Mouse (Mus musculus) heart, adult 2 months (tissue): ENCODE measurements at regions not wholly inside any gene's neighbourhood (a gene's known extent, or its start where the extent isn't known, plus 50 kb on each side); places are given as distances from the start of the nearest gene placed in this dataset.

ENCODE experiments used
- DNase-seq, 2 experiments: peaks; one replicate each; pipeline ENCODE4 v3.0.0; 2021
- H3K27ac ChIP-seq: fragments of 200-600 bp; 2 replicates; pipeline ENCODE4 v1.8.1; 2022
- H3K27me3 ChIP-seq: fragments of 200-500 bp; 2 replicates; pipeline ENCODE4 v1.6.1; 2012; ENCODE audit warnings: mild to moderate bottlenecking, low read length, inconsistent platforms, mixed read lengths; ENCODE audit not compliant: control insufficient read depth, insufficient read depth
- H3K36me3 ChIP-seq: fragments of 200-500 bp; 2 replicates; pipeline ENCODE4 v1.6.1; 2012; ENCODE audit warnings: low read length, inconsistent platforms; ENCODE audit not compliant: control insufficient read depth, insufficient read depth
- H3K4me1 ChIP-seq: fragments of 200-500 bp; 2 replicates; pipeline ENCODE4 v1.6.1; 2011; ENCODE audit warnings: low read length; ENCODE audit not compliant: control insufficient read depth, insufficient read depth
- H3K4me3 ChIP-seq: fragments of 200-600 bp; 2 replicates; pipeline ENCODE4 v1.8.1; 2022
- H3K79me2 ChIP-seq: fragments of 200-500 bp; replicated peaks from 2 replicates; pipeline ENCODE4 v1.6.1; 2012; ENCODE audit warnings: mild to moderate bottlenecking, inconsistent platforms, low read length, moderate library complexity, mixed read lengths; ENCODE audit not compliant: control insufficient read depth, insufficient read depth
- H3K9ac ChIP-seq: fragments of 200-500 bp; 2 replicates; pipeline ENCODE4 v1.6.1; 2012; ENCODE audit warnings: low read depth, mild to moderate bottlenecking, control low read depth, inconsistent platforms, low read length, mixed read lengths
- CTCF ChIP-seq: fragments of 200-600 bp; IDR thresholded peaks from 2 replicates; pipeline ENCODE4 v1.8.1; 2022; ENCODE audit warnings: antibody characterized with exemption, mild to moderate bottlenecking, moderate library complexity
- EP300 ChIP-seq: fragments of 200-500 bp; IDR thresholded peaks from 2 replicates; pipeline ENCODE4 v1.6.1; 2011; ENCODE audit warnings: low read depth, low read length, control low read depth; ENCODE audit not compliant: insufficient read depth
- POLR2A ChIP-seq: fragments of 200-500 bp; IDR thresholded peaks from 2 replicates; pipeline ENCODE4 v1.6.1; 2011; ENCODE audit warnings: mild to moderate bottlenecking, low read depth, low read length, control low read depth; ENCODE audit not compliant: insufficient read depth
- WGBS: fragments of 180-500 bp; shearing (Covaris S2); methylation state at CpG from one replicate; pipeline ENCODE4 v1.1.7; 2018; 5-methylcytosine and 5-hydroxymethylcytosine counted together
- intact Hi-C: fragments of 180-260 bp; cut with DNase I; formaldehyde crosslinking; loops from one replicate; pipeline ENCODE4 v1.15.1; 2025

GRCm38 (mm10) chr13:84940936-84941335 is 248.3 kb upstream of the Ccnh start:
- Histone ChIP-seq H3K27me3 (no peaks in the 10 kb centered on the region), H3K4me1 (no peaks in the 10 kb centered on the region), H3K27ac (no peak overlapping the region), H3K4me3 (no peak overlapping the region), H3K36me3 (no peaks in the 10 kb centered on the region), H3K79me2 (no peaks in the 10 kb centered on the region), H3K9ac (no peak overlapping the region)
- intact Hi-C loops, result no loop called here
- TF ChIP-seq EP300 (no peak), POLR2A (no peak), CTCF (no peak)
- DNase-seq, result no peak
- 100% methylated on average over 1 of the region's 1 CpGs for WGBS

- H3K4me1 ChIP-seq, result no peaks in the 10 kb centered on the region
- H3K27me3 ChIP-seq, result no peaks in the 10 kb centered on the region
- TF ChIP-seq POLR2A (no peak), EP300 (no peak), CTCF (peak; percentile 12; the same call in 1 of the 2 replicates)
- H3K4me3 ChIP-seq, result no peak overlapping the region
- intact Hi-C loops, result no loop called here
- H3K9ac ChIP-seq, result no peak overlapping the region
- no peaks in the 10 kb centered on the region for H3K79me2 ChIP-seq
- no peaks in the 10 kb centered on the region for H3K36me3 ChIP-seq
- DNase-seq, result no peak
- no peak overlapping the region for H3K27ac ChIP-seq
- 39% methylated on average over 1 of the region's 1 CpGs for WGBS
These were observed 238.3 kb upstream of the Ccnh start for GRCm38 (mm10) chr13:84950873-84951272.

- Histone ChIP-seq H3K4me3 (no peak overlapping the region), H3K36me3 (no peaks in the 10 kb centered on the region), H3K27ac (no peak overlapping the region), H3K9ac (no peak overlapping the region), H3K27me3 (no peaks in the 10 kb centered on the region), H3K79me2 (no peaks in the 10 kb centered on the region), H3K4me1 (no peaks in the 10 kb centered on the region)
- TF ChIP-seq POLR2A (no peak), EP300 (no peak), CTCF (no peak)
- 71% methylated on average over 2 of the region's 2 CpGs for WGBS
- no peak for DNase-seq
- intact Hi-C loops, result no loop called here
These were observed 236.0 kb upstream of the Ccnh start for GRCm38 (mm10) chr13:84953161-84953560.

GRCm38 (mm10) chr13:84953760-84954159 is 235.4 kb upstream of the Ccnh start:
- H3K36me3 ChIP-seq, result no peaks in the 10 kb centered on the region
- intact Hi-C loops, result no loop called here
- TF ChIP-seq POLR2A, result no peak
- TF ChIP-seq CTCF, result no peak
- TF ChIP-seq EP300, result no peak
- no peaks in the 10 kb centered on the region for H3K4me1 ChIP-seq
- no peaks in the 10 kb centered on the region for H3K79me2 ChIP-seq
- no peak for DNase-seq
- no peak overlapping the region for H3K4me3 ChIP-seq
- H3K9ac ChIP-seq, result no peak overlapping the region
- no peaks in the 10 kb centered on the region for H3K27me3 ChIP-seq
- WGBS, result 44% methylated on average over 1 of the region's 1 CpGs
- no peak overlapping the region for H3K27ac ChIP-seq

- intact Hi-C loops, result no loop called here
- WGBS, result 49% methylated on average over 7 of the region's 7 CpGs
These were observed 220.3 kb upstream of the Ccnh start for GRCm38 (mm10) chr13:84968943-84969342.

More at GRCm38 (mm10) chr13:84968943-84969342, 220.3 kb upstream of the Ccnh start:
- TF ChIP-seq POLR2A (no peak), CTCF (no peak), EP300 (no peak)
- H3K27me3 ChIP-seq, result no peaks in the 10 kb centered on the region
- no peaks in the 10 kb centered on the region for H3K79me2 ChIP-seq
- H3K4me1 ChIP-seq, result no peaks in the 10 kb centered on the region
- no peak for DNase-seq
- no peak overlapping the region for H3K27ac ChIP-seq
- no peak overlapping the region for H3K9ac ChIP-seq
- H3K4me3 ChIP-seq, result no peak overlapping the region
- no peaks in the 10 kb centered on the region for H3K36me3 ChIP-seq
